Mouse (Mus musculus) spleen, adult 2 months (tissue): ENCODE results near the gene Pard3.

Experiments used
- CTCF ChIP-seq: fragments of 200-500 bp; IDR thresholded peaks from 2 replicates; pipeline ENCODE4 v1.5.1; 2011; ENCODE audit warnings: mild to moderate bottlenecking, inconsistent platforms; ENCODE audit not compliant: insufficient read depth, insufficient read length, insufficient replicate concordance; ENCODE audit errors: extremely low read depth
- POLR2A ChIP-seq: fragments of 200-500 bp; IDR thresholded peaks from 2 replicates; pipeline ENCODE4 v1.6.1; 2011; ENCODE audit warnings: low read depth, low read length, inconsistent platforms

GRCm38 (mm10) chr8:127368347-127368746, 304.7 kb downstream of the Pard3 start:
- TF ChIP-seq CTCF = no peak
- TF ChIP-seq POLR2A = no peak
